Mouse (Mus musculus) CH12.LX (cell line): ENCODE measurements around the gene Man2b2. TPM values are rescaled to one million over a fixed set of nuclear protein-coding genes. Genes with fewer than 3 reads are reported as not detected.
A peak's percentile ranks its signal among the peaks of the same experiment; 100 is the strongest.

Source experiments
- DNase-seq: peaks from one replicate; pipeline ENCODE4 v3.0.0-alpha.2; 2013; ENCODE audit errors: extremely low read depth
- H3K27ac ChIP-seq: 2 replicates; pipeline ENCODE4 v1.5.1; 2012; ENCODE audit warnings: low read depth, mild to moderate bottlenecking, control low read depth, moderate library complexity; ENCODE audit not compliant: insufficient read depth
- H3K27me3 ChIP-seq: replicated peaks from 2 replicates; pipeline ENCODE3; 2012; ENCODE audit warnings: inconsistent platforms
- H3K36me3 ChIP-seq, 2 experiments: replicated peaks in 1 of 2; 2 replicates each; pipeline versions ENCODE3 to v1.6.1; 2012; ENCODE audit warnings: inconsistent platforms in 1 of 2, low read length in 1 of 2, mild to moderate bottlenecking in 1 of 2, mixed read lengths in 1 of 2, moderate library complexity in 1 of 2; ENCODE audit not compliant: control insufficient read depth in 1 of 2, insufficient read depth in 1 of 2
- H3K4me1 ChIP-seq, 2 experiments: 2 replicates each; pipeline ENCODE4 v1.6.1; 2012; ENCODE audit warnings: inconsistent platforms in 1 of 2, moderate library complexity in 1 of 2; ENCODE audit not compliant: insufficient read depth in 2 of 2, control insufficient read depth in 1 of 2
- H3K4me2 ChIP-seq: 2 replicates; pipeline ENCODE4 v1.6.1; 2012; ENCODE audit warnings: low read depth, mild to moderate bottlenecking, control low read depth; ENCODE audit not compliant: poor library complexity, insufficient read depth, severe bottlenecking
- H3K4me3 ChIP-seq, 3 experiments: fragments of 150-350 bp in 1 of 3; sonication (generic) in 1 of 3; replicated peaks in 1 of 3; 2 replicates each; pipeline versions ENCODE3 to v1.5.1; 2011 to 2012; ENCODE audit warnings: low read depth in 2 of 3, low read length in 2 of 3, mild to moderate bottlenecking in 2 of 3, moderate library complexity in 2 of 3, control low read depth in 1 of 3, improper control_type of control experiment in 1 of 3, inconsistent platforms in 1 of 3, mixed read lengths in 1 of 3; ENCODE audit not compliant: poor library complexity in 1 of 3
- H3K79me2 ChIP-seq: replicated peaks from 2 replicates; pipeline ENCODE4 v1.6.1; 2012; ENCODE audit warnings: mild to moderate bottlenecking, moderate library complexity; ENCODE audit not compliant: control insufficient read depth, poor library complexity, insufficient read depth, severe bottlenecking; ENCODE audit errors: extremely low read depth
- H3K9ac ChIP-seq: 2 replicates; pipeline ENCODE4 v1.6.1; 2012; ENCODE audit warnings: low read depth, mild to moderate bottlenecking, control low read depth, moderate library complexity; ENCODE audit not compliant: insufficient read depth
- H3K9me3 ChIP-seq: replicated peaks from 2 replicates; pipeline ENCODE3; 2012; ENCODE audit warnings: low read length, inconsistent platforms, mixed read lengths
- CHD2 ChIP-seq: IDR thresholded peaks from 2 replicates; pipeline ENCODE4 v1.6.1; 2011; ENCODE audit warnings: low read length, improper control_type of control experiment
- CTCF ChIP-seq, 2 experiments: IDR thresholded peaks in 1 of 2; conservative IDR thresholded peaks in 1 of 2; 2 replicates each; pipeline ENCODE4 v1.5.1; 2011 to 2012; ENCODE audit warnings: low read depth in 2 of 2, low read length in 2 of 2, improper control_type of control experiment in 1 of 2, inconsistent platforms in 1 of 2, mild to moderate bottlenecking in 1 of 2, moderate library complexity in 1 of 2
- EP300 ChIP-seq: IDR thresholded peaks from 2 replicates; pipeline ENCODE4 v1.6.1; 2011; ENCODE audit warnings: low read length, improper control_type of control experiment
- GABPA ChIP-seq: IDR thresholded peaks from 2 replicates; pipeline ENCODE4 v1.6.1; 2012; ENCODE audit warnings: low read depth, low read length, improper control_type of control experiment, inconsistent platforms; ENCODE audit not compliant: insufficient replicate concordance
- HCFC1 ChIP-seq: IDR thresholded peaks from 2 replicates; pipeline ENCODE4 v1.6.1; 2012; ENCODE audit warnings: low read depth, mild to moderate bottlenecking, inconsistent platforms, low read length, improper control_type of control experiment
- KAT2A ChIP-seq: IDR thresholded peaks from 2 replicates; pipeline ENCODE4 v1.6.1; 2012; ENCODE audit warnings: low read length, improper control_type of control experiment, inconsistent platforms; ENCODE audit not compliant: insufficient replicate concordance
- MAFK ChIP-seq: IDR thresholded peaks from 2 replicates; pipeline ENCODE4 v1.6.1; 2011; ENCODE audit warnings: low read length, improper control_type of control experiment; ENCODE audit not compliant: insufficient replicate concordance
- MAX ChIP-seq: IDR thresholded peaks from 2 replicates; pipeline ENCODE4 v1.6.1; 2011; ENCODE audit warnings: low read length, improper control_type of control experiment
- MXI1 ChIP-seq: IDR thresholded peaks from 2 replicates; pipeline ENCODE4 v1.6.1; 2011; ENCODE audit warnings: mild to moderate bottlenecking, low read depth, low read length, improper control_type of control experiment
- MYC ChIP-seq: IDR thresholded peaks from 2 replicates; pipeline ENCODE4 v1.6.1; 2011; ENCODE audit warnings: low read depth, mild to moderate bottlenecking, improper control_type of control experiment, low read length
- PAX5 ChIP-seq: IDR thresholded peaks from 2 replicates; pipeline ENCODE4 v1.6.1; 2012; ENCODE audit warnings: low read length, inconsistent platforms, mixed read lengths
- POLR2A ChIP-seq: IDR thresholded peaks from 2 replicates; pipeline ENCODE4 v1.6.1; 2011; ENCODE audit warnings: low read depth, mild to moderate bottlenecking, improper control_type of control experiment, low read length
- POLR2AphosphoS2 ChIP-seq: IDR thresholded peaks from 2 replicates; pipeline ENCODE4 v1.6.1; 2011; ENCODE audit warnings: low read depth, low read length, improper control_type of control experiment
- RAD21 ChIP-seq: IDR thresholded peaks from 2 replicates; pipeline ENCODE4 v1.6.1; 2011; ENCODE audit warnings: low read depth, mild to moderate bottlenecking, low read length, improper control_type of control experiment, moderate library complexity
- SIN3A ChIP-seq: IDR thresholded peaks from 2 replicates; pipeline ENCODE4 v1.6.1; 2012; ENCODE audit warnings: low read length, improper control_type of control experiment, inconsistent platforms
- SMC3 ChIP-seq: IDR thresholded peaks from 2 replicates; pipeline ENCODE4 v1.6.1; 2011; ENCODE audit warnings: low read depth, low read length, improper control_type of control experiment
- TBP ChIP-seq: conservative IDR thresholded peaks from 2 replicates; pipeline ENCODE4 v1.6.1; 2011; ENCODE audit warnings: low read depth, low read length, improper control_type of control experiment
- USF1 ChIP-seq: IDR thresholded peaks from 2 replicates; pipeline ENCODE4 v1.6.1; 2014; ENCODE audit warnings: low read depth, mild to moderate bottlenecking, inconsistent platforms, low read length, improper control_type of control experiment
- USF2 ChIP-seq: conservative IDR thresholded peaks from 2 replicates; pipeline ENCODE4 v1.6.1; 2011; ENCODE audit warnings: low read depth, low read length, improper control_type of control experiment
- ZC3H11A ChIP-seq: IDR thresholded peaks from 2 replicates; pipeline ENCODE4 v1.6.1; 2012; ENCODE audit warnings: low read depth, mild to moderate bottlenecking, inconsistent platforms, low read length, improper control_type of control experiment
- ZKSCAN1 ChIP-seq: IDR thresholded peaks from 2 replicates; pipeline ENCODE4 v1.6.1; 2012; ENCODE audit warnings: low read depth, inconsistent platforms, low read length, improper control_type of control experiment, borderline replicate concordance
- ZMIZ1 ChIP-seq: IDR thresholded peaks from 2 replicates; pipeline ENCODE4 v1.6.1; 2012; ENCODE audit warnings: low read depth, mild to moderate bottlenecking, inconsistent platforms, low read length, improper control_type of control experiment
- dilution Hi-C: fragments of 300-500 bp; cut with MboI; formaldehyde crosslinking; loops from 2 replicates; pipeline ENCODE4 v1.14.3; 2020; ENCODE audit warnings: low sequenced_read_pairs; ENCODE audit not compliant: extremely low pct_unique_long_range_greater_than_20kb, extremely low pct_ligation_motif_present
- in situ Hi-C: fragments of 300-500 bp; cut with MboI; formaldehyde crosslinking; loops from 3 replicates; pipeline ENCODE4 v1.14.3; 2019; ENCODE audit warnings: low sequenced_read_pairs, low pct_ligation_motif_present, low pct_unique_long_range_greater_than_20kb, mixed read lengths
- polyA plus RNA-seq: library from polyadenylated mRNA; unstranded; fragments of >175 nt; gene quantifications from 2 replicates; pipeline ENCODE4 v1.2.1, GENCODE M21; 2012; ENCODE audit warnings: low read depth; ENCODE audit not compliant: insufficient read length
- total RNA-seq, 2 experiments: library from RNA; depleted of rRNA; stranded (reverse); fragments of 300-350 nt in 1 of 2; fragments of >200 nt in 1 of 2; gene quantifications; 2 replicates each; pipeline ENCODE4 v1.2.3; 2012 to 2014

The Man2b2 gene
- total and polyA plus RNA-seq, 3 experiments: 11.9 to 39.4 (median 29.9) TPM

GRCm38 (mm10) chr5:36811413-36811812 lies 19.0 kb downstream of the Man2b2 start:
- in situ Hi-C loops: no loop called here
- Histone ChIP-seq H3K27ac (no peak overlapping the region), H3K9ac (no peak overlapping the region), H3K79me2 (no peaks in the 10 kb centered on the region), H3K27me3 (no peaks in the 10 kb centered on the region), H3K9me3 (no peaks in the 10 kb centered on the region), H3K4me2 (no peak overlapping the region), H3K36me3 (peaks cover 72 to 92% of the 10 kb centered on the region in 2 experiments), H3K4me1 (peaks cover 32 to 90% of the 10 kb centered on the region in 2 experiments), H3K4me3 (no peak overlapping the region)
- TF ChIP-seq ZKSCAN1: no peak
- TF ChIP-seq CTCF (conservative IDR thresholded peaks at IDR 0.05 in 1 of 2, IDR thresholded peaks at IDR 0.05 in 1 of 2; ENCODE audit: low read depth in 2 of 2, low read length in 2 of 2): peak; percentile 83 to 90
- peak; percentile 50 for TF ChIP-seq SMC3
- peak; percentile 92 for TF ChIP-seq MYC
- TF ChIP-seq MAFK: no peak
- TF ChIP-seq MAX: peak; percentile 66
- no peak for TF ChIP-seq HCFC1
- TF ChIP-seq RAD21: peak; percentile 63
- dilution Hi-C loops: no loop called here
- DNase-seq: peak; percentile 77

GRCm38 (mm10) chr5:36810634-36811033 lies 19.8 kb downstream of the Man2b2 start:
- peak overlapping the region; percentile 56; the same call in 1 of the 2 replicates for H3K27ac ChIP-seq
- H3K9ac ChIP-seq: no peak overlapping the region; the same call in 1 of the 2 replicates
- no peaks in the 10 kb centered on the region for H3K9me3 ChIP-seq
- H3K36me3 ChIP-seq: peaks cover 68 to 92% of the 10 kb centered on the region in 2 experiments
- no peak overlapping the region for H3K4me2 ChIP-seq
- H3K4me1 ChIP-seq: peaks cover 32 to 83% of the 10 kb centered on the region in 2 experiments
- TF ChIP-seq EP300 (no peak), USF1 (peak; percentile 59)
- peak; percentile 70 for DNase-seq
- H3K79me2 ChIP-seq: no peaks in the 10 kb centered on the region
- no peak overlapping the region for H3K4me3 ChIP-seq
- dilution Hi-C loops (no loop called here), in situ Hi-C loops (no loop called here)
- no peaks in the 10 kb centered on the region for H3K27me3 ChIP-seq

GRCm38 (mm10) chr5:36809123-36809522 lies 21.3 kb downstream of the Man2b2 start:
- in situ Hi-C loops: loop anchor here (5.0 kb wide), 1 partner anchor 52 kb away; no protein-coding TSS in a partner anchor
- TF ChIP-seq ZMIZ1 (no peak), MYC (no peak), PAX5 (no peak), USF2 (no peak), GABPA (no peak), RAD21 (no peak), MXI1 (no peak), POLR2AphosphoS2 (no peak), CHD2 (no peak), SIN3A (no peak), ZC3H11A (no peak), MAFK (no peak), POLR2A (no peak), TBP (no peak), KAT2A (no peak)

More at GRCm38 (mm10) chr5:36809123-36809522, 21.3 kb downstream of the Man2b2 start:
- DNase-seq: no peak
- H3K4me2 ChIP-seq: no peak overlapping the region
- no peak overlapping the region for H3K4me3 ChIP-seq
- no peak overlapping the region for H3K9ac ChIP-seq
- peaks cover 59 to 81% of the 10 kb centered on the region in 2 experiments for H3K36me3 ChIP-seq
- peaks cover 20 to 72% of the 10 kb centered on the region in 2 experiments for H3K4me1 ChIP-seq
- H3K27ac ChIP-seq: no peak overlapping the region
- dilution Hi-C loops: no loop called here
- no peaks in the 10 kb centered on the region for H3K27me3 ChIP-seq
- H3K79me2 ChIP-seq: no peaks in the 10 kb centered on the region
- no peaks in the 10 kb centered on the region for H3K9me3 ChIP-seq
